Mouse (Mus musculus): ENCODE data around the gene Pnmt. TPM values are rescaled to one million over a fixed set of nuclear protein-coding genes. Genes with fewer than 3 reads are reported as not detected.

Gene Pnmt
- polyA plus RNA-seq, 1 experiment, result not detected

GRCm38 (mm10) chr11:98358161-98359083, 27.8 kb upstream of the Pnmt start, which contains the start of gene Stard3:
TSS of gene Stard3 (plus strand) at chr11:98358368.
- DNase-seq, result peak; percentile 96
- H3K4me1 ChIP-seq (ENCODE audit: control insufficient read depth, insufficient read depth, low read length), result peaks cover 7% of the 10 kb centered on the region
- H3K27ac ChIP-seq (ENCODE audit: insufficient read depth, low read depth, low read length), result peak within 1 kb of the TSS; percentile 93
- WGBS, result under 1% methylated on average over 60 of the region's 60 CpGs
- H3K27me3 ChIP-seq (replicated peaks; ENCODE audit: control insufficient read depth, insufficient read depth, low read length), result no peaks in the 10 kb centered on the region
- TF ChIP-seq POLR2A (IDR thresholded peaks at IDR 0.05; ENCODE audit: low read depth, low read length), result no peak
- no peak for TF ChIP-seq CTCF (conservative IDR thresholded peaks at IDR 0.05; ENCODE audit: insufficient read depth, insufficient read length, low read depth, low read length)
- H3K4me3 ChIP-seq (ENCODE audit: insufficient read depth, low read depth, low read length), result peak within 1 kb of the TSS; percentile 91
- H3K36me3 ChIP-seq (ENCODE audit: control insufficient read depth, insufficient read depth, low read length), result no peaks in the 10 kb centered on the region

- DNase-seq, result no peak
- 57% methylated on average over 9 of the region's 9 CpGs for WGBS
- H3K36me3 ChIP-seq (ENCODE audit: control insufficient read depth, insufficient read depth, low read length), result no peaks in the 10 kb centered on the region
- H3K27me3 ChIP-seq (replicated peaks; ENCODE audit: control insufficient read depth, insufficient read depth, low read length), result no peaks in the 10 kb centered on the region
- no peak overlapping the region for H3K27ac ChIP-seq (ENCODE audit: insufficient read depth, low read depth, low read length)
- no peak for TF ChIP-seq POLR2A (IDR thresholded peaks at IDR 0.05; ENCODE audit: low read depth, low read length)
- TF ChIP-seq CTCF (conservative IDR thresholded peaks at IDR 0.05; ENCODE audit: insufficient read depth, insufficient read length, low read depth, low read length), result no peak
- H3K4me1 ChIP-seq (ENCODE audit: control insufficient read depth, insufficient read depth, low read length), result peaks cover 7% of the 10 kb centered on the region
- H3K4me3 ChIP-seq (ENCODE audit: insufficient read depth, low read depth, low read length), result no peak overlapping the region
Observed at GRCm38 (mm10) chr11:98360866-98361521, 25.3 kb upstream of the Pnmt start.

- no peaks in the 10 kb centered on the region for H3K27me3 ChIP-seq (replicated peaks; ENCODE audit: control insufficient read depth, insufficient read depth, low read length)
- H3K4me3 ChIP-seq (ENCODE audit: insufficient read depth, low read depth, low read length), result no peak overlapping the region
- TF ChIP-seq CTCF (conservative IDR thresholded peaks at IDR 0.05; ENCODE audit: insufficient read depth, insufficient read length, low read depth, low read length) (no peak), POLR2A (IDR thresholded peaks at IDR 0.05; ENCODE audit: low read depth, low read length) (no peak)
- no peaks in the 10 kb centered on the region for H3K36me3 ChIP-seq (ENCODE audit: control insufficient read depth, insufficient read depth, low read length)
- H3K27ac ChIP-seq (ENCODE audit: insufficient read depth, low read depth, low read length), result no peak overlapping the region
- peak; percentile 38 for DNase-seq
- H3K4me1 ChIP-seq (ENCODE audit: control insufficient read depth, insufficient read depth, low read length), result peaks cover 4% of the 10 kb centered on the region
- 61% methylated on average over 5 of the region's 5 CpGs for WGBS
Observed at GRCm38 (mm10) chr11:98363817-98364216, 22.4 kb upstream of the Pnmt start.

GRCm38 (mm10) chr11:98364410-98364809, 21.8 kb upstream of the Pnmt start:
- H3K27me3 ChIP-seq (replicated peaks; ENCODE audit: control insufficient read depth, insufficient read depth, low read length), result no peaks in the 10 kb centered on the region
- TF ChIP-seq CTCF (conservative IDR thresholded peaks at IDR 0.05; ENCODE audit: insufficient read depth, insufficient read length, low read depth, low read length) (no peak), POLR2A (IDR thresholded peaks at IDR 0.05; ENCODE audit: low read depth, low read length) (no peak)
- no peaks in the 10 kb centered on the region for H3K36me3 ChIP-seq (ENCODE audit: control insufficient read depth, insufficient read depth, low read length)
- H3K27ac ChIP-seq (ENCODE audit: insufficient read depth, low read depth, low read length), result no peak overlapping the region
- 89% methylated on average over 5 of the region's 5 CpGs for WGBS
- H3K4me1 ChIP-seq (ENCODE audit: control insufficient read depth, insufficient read depth, low read length), result peaks cover 4% of the 10 kb centered on the region
- no peak overlapping the region for H3K4me3 ChIP-seq (ENCODE audit: insufficient read depth, low read depth, low read length)
- no peak for DNase-seq

- no peak overlapping the region for H3K4me3 ChIP-seq (ENCODE audit: insufficient read depth, low read depth, low read length)
- H3K36me3 ChIP-seq (ENCODE audit: control insufficient read depth, insufficient read depth, low read length), result no peaks in the 10 kb centered on the region
- WGBS, result 78% methylated on average over 10 of the region's 10 CpGs
- H3K27ac ChIP-seq (ENCODE audit: insufficient read depth, low read depth, low read length), result no peak overlapping the region
- H3K4me1 ChIP-seq (ENCODE audit: control insufficient read depth, insufficient read depth, low read length), result peaks cover 4% of the 10 kb centered on the region
- H3K27me3 ChIP-seq (replicated peaks; ENCODE audit: control insufficient read depth, insufficient read depth, low read length), result no peaks in the 10 kb centered on the region
- no peak for DNase-seq
- TF ChIP-seq CTCF (conservative IDR thresholded peaks at IDR 0.05; ENCODE audit: insufficient read depth, insufficient read length, low read depth, low read length) (no peak), POLR2A (IDR thresholded peaks at IDR 0.05; ENCODE audit: low read depth, low read length) (no peak)
Observed at GRCm38 (mm10) chr11:98366290-98366689, 20.0 kb upstream of the Pnmt start.

GRCm38 (mm10) chr11:98367171-98367862, 18.9 kb upstream of the Pnmt start:
- H3K27me3 ChIP-seq (replicated peaks; ENCODE audit: control insufficient read depth, insufficient read depth, low read length), result no peaks in the 10 kb centered on the region
- peaks cover 4% of the 10 kb centered on the region for H3K4me1 ChIP-seq (ENCODE audit: control insufficient read depth, insufficient read depth, low read length)
- 53% methylated on average over 10 of the region's 10 CpGs for WGBS
- H3K27ac ChIP-seq (ENCODE audit: insufficient read depth, low read depth, low read length), result no peak overlapping the region
- no peak for TF ChIP-seq POLR2A (IDR thresholded peaks at IDR 0.05; ENCODE audit: low read depth, low read length)
- no peak for TF ChIP-seq CTCF (conservative IDR thresholded peaks at IDR 0.05; ENCODE audit: insufficient read depth, insufficient read length, low read depth, low read length)
- DNase-seq, result no peak
- no peaks in the 10 kb centered on the region for H3K36me3 ChIP-seq (ENCODE audit: control insufficient read depth, insufficient read depth, low read length)
- H3K4me3 ChIP-seq (ENCODE audit: insufficient read depth, low read depth, low read length), result no peak overlapping the region
